ENCODE assay signal across 9 mouse cellular contexts in genomic region chr17:86231741-86232179, GRCm38 (mm10).
A peak's percentile ranks its signal among the peaks of the same experiment; 100 is the strongest.
DNase-seq lines count a peak whose midpoint lies in the region; ATAC-seq lines count a peak whose summit lies in the region.
"Had no signal": no experiment of that assay in that cellular context is flagged by ENCODE, and none has a peak within 500 bp of the region (broad histone marks: within the 10 kb centered on the region; RNA-seq: fewer than 3 reads in every experiment).

No protein-coding gene starts in this region.

- WGBS in hindbrain, embryonic 13.5 days, result 69% methylated on average over 12 of the region's 12 CpGs
- 93% methylated on average over 12 of the region's 12 CpGs for WGBS in hindbrain, embryonic 10.5 days
- WGBS in midbrain, embryonic 14.5 days, result 86% methylated on average over 12 of the region's 12 CpGs

- no peaks in the 10 kb centered on the region for H3K27me3 ChIP-seq in hindbrain, embryonic 13.5 days
- no peaks in the 10 kb centered on the region for H3K27me3 ChIP-seq in hindbrain, embryonic 10.5 days (ENCODE audit: insufficient read depth, poor library complexity, severe bottlenecking)
- H3K27me3 ChIP-seq in midbrain, embryonic 14.5 days (ENCODE audit: control insufficient read depth, insufficient read depth, low read length), result no peaks in the 10 kb centered on the region
- H3K27me3 ChIP-seq: lung, embryonic 15.5 days had no signal

- H3K9me3 ChIP-seq in hindbrain, embryonic 13.5 days, result no peaks in the 10 kb centered on the region
- 0 out of 2 replicates have a peak, but pooled peaks cover 5% of the 10 kb centered on the region for H3K9me3 ChIP-seq in hindbrain, embryonic 10.5 days
- H3K9me3 ChIP-seq in midbrain, embryonic 14.5 days (ENCODE audit: control insufficient read depth, low read length), result no peaks in the 10 kb centered on the region
- H3K9me3 ChIP-seq: lung, embryonic 15.5 days had no signal

- H3K36me3 ChIP-seq in hindbrain, embryonic 13.5 days, result no peaks in the 10 kb centered on the region
- no peaks in the 10 kb centered on the region for H3K36me3 ChIP-seq in hindbrain, embryonic 10.5 days
- H3K36me3 ChIP-seq in midbrain, embryonic 14.5 days (ENCODE audit: control insufficient read depth, insufficient read depth, low read length), result no peaks in the 10 kb centered on the region
- H3K36me3 ChIP-seq: lung, embryonic 15.5 days had no signal

- H3K4me1 ChIP-seq in hindbrain, embryonic 13.5 days (replicated peaks), result peaks cover 18% of the 10 kb centered on the region
- 0 out of 2 replicates have a peak, but pooled peaks cover 5% of the 10 kb centered on the region for H3K4me1 ChIP-seq in hindbrain, embryonic 10.5 days (replicated peaks)
- 0 out of 2 replicates have a peak, but pooled peaks cover 5% of the 10 kb centered on the region for H3K4me1 ChIP-seq in midbrain, embryonic 14.5 days (ENCODE audit: control insufficient read depth, insufficient read depth, low read length)

- peak overlapping the region; percentile 75 for H3K27ac ChIP-seq in hindbrain, embryonic 13.5 days
- no peak overlapping the region for H3K27ac ChIP-seq in hindbrain, embryonic 10.5 days
- H3K27ac ChIP-seq in midbrain, embryonic 14.5 days (replicated peaks; ENCODE audit: low read depth, low read length), result peak overlapping the region; percentile 37; the same call in 1 of the 2 replicates
- H3K27ac ChIP-seq: lung, embryonic 15.5 days had no signal

- DNase-seq in hindbrain, embryonic 10.5 days (ENCODE audit: low spot score), result no peak
- DNase-seq in brain, adult 2 months (ENCODE audit: low read depth, low spot score), result peak; percentile 85
- DNase-seq in fibroblast of lung, adult 2 months (ENCODE audit: low read depth), result peak; percentile 10
- peak; percentile 39 for DNase-seq in midbrain, embryonic 14.5 days
- DNase-seq in layer of hippocampus, adult 11-12 months (ENCODE audit: low spot score), result no peak
- no peak for DNase-seq in testis, postnatal 10 days (ENCODE audit: low spot score)

- ATAC-seq in hindbrain, embryonic 13.5 days (ENCODE audit: low FRiP score), result peak; percentile 71
- no peak for ATAC-seq in midbrain, embryonic 14.5 days (ENCODE audit: low FRiP score, low TSS enrichment)
- ATAC-seq in erythroblast, adult 5-6 weeks (replicated peaks; ENCODE audit: low FRiP score, poor library complexity, severe bottlenecking), result no peak

- H3K9ac ChIP-seq in hindbrain, embryonic 13.5 days, result no peak overlapping the region
- H3K9ac ChIP-seq in midbrain, embryonic 14.5 days (replicated peaks; ENCODE audit: low read length), result no peak overlapping the region
- H3K9ac ChIP-seq: lung, embryonic 15.5 days had no signal

- H3K4me2 ChIP-seq in hindbrain, embryonic 13.5 days, result no peak overlapping the region
- no peak overlapping the region for H3K4me2 ChIP-seq in midbrain, embryonic 14.5 days (ENCODE audit: low read length)
- H3K4me2 ChIP-seq: lung, embryonic 15.5 days had no signal

- H3K4me3 ChIP-seq in hindbrain, embryonic 13.5 days, result no peak overlapping the region
- no peak overlapping the region for H3K4me3 ChIP-seq in hindbrain, embryonic 10.5 days
- H3K4me3 ChIP-seq in midbrain, embryonic 14.5 days (replicated peaks; ENCODE audit: low read depth, low read length), result no peak overlapping the region
- H3K4me3 ChIP-seq: lung, embryonic 15.5 days had no signal

Comparison
In these comparisons a context has a peak if more than half of its experiments do, and no peak if none do; other contexts are left out.
1. DNase-seq: peak in brain, adult 2 months (single experiment), fibroblast of lung, adult 2 months (single experiment) and midbrain, embryonic 14.5 days (single experiment); none in hindbrain, embryonic 10.5 days (single experiment), layer of hippocampus, adult 11-12 months (single experiment) and testis, postnatal 10 days (single experiment).